ENCODE assay signal across 30 mouse cellular contexts in genomic region chr7:78592948-78593347, GRCm38 (mm10).
"Had no signal": no experiment of that assay in that cellular context is flagged by ENCODE, and none has a peak within 500 bp of the region (broad histone marks: within the 10 kb centered on the region; RNA-seq: fewer than 3 reads in every experiment).

No protein-coding gene starts in this region.

- H3K9me3 ChIP-seq: limb, embryonic 10.5 days; limb, embryonic 12.5 days; limb, embryonic 13.5 days; limb, embryonic 15.5 days; liver, embryonic 12.5 days; liver, embryonic 13.5 days; liver, embryonic 15.5 days; lung, embryonic 15.5 days; megakaryocyte, embryonic 14.5 days; midbrain, embryonic 10.5 days; midbrain, embryonic 12.5 days; midbrain, embryonic 13.5 days; midbrain, embryonic 15.5 days; neural tube, embryonic 12.5 days had no signal

- ATAC-seq: liver, embryonic 12.5 days; lung, postnatal 0 days; midbrain, embryonic 13.5 days; midbrain, embryonic 15.5 days had no signal

- H3K36me3 ChIP-seq: limb, embryonic 10.5 days; limb, embryonic 12.5 days; limb, embryonic 13.5 days; limb, embryonic 15.5 days; liver, embryonic 12.5 days; liver, embryonic 13.5 days; liver, embryonic 15.5 days; lung, embryonic 15.5 days; midbrain, embryonic 10.5 days; midbrain, embryonic 12.5 days; midbrain, embryonic 13.5 days; midbrain, embryonic 15.5 days; neural tube, embryonic 12.5 days had no signal

- H3K9ac ChIP-seq: limb, embryonic 12.5 days; limb, embryonic 13.5 days; limb, embryonic 15.5 days; liver, embryonic 12.5 days; liver, embryonic 13.5 days; liver, embryonic 14.5 days; liver, embryonic 15.5 days; lung, embryonic 14.5 days; lung, embryonic 15.5 days; midbrain, embryonic 12.5 days; midbrain, embryonic 13.5 days; midbrain, embryonic 15.5 days; neural tube, embryonic 12.5 days had no signal

- H3K4me2 ChIP-seq: limb, embryonic 12.5 days; limb, embryonic 13.5 days; limb, embryonic 15.5 days; liver, embryonic 11.5 days; liver, embryonic 12.5 days; liver, embryonic 13.5 days; liver, embryonic 15.5 days; lung, embryonic 14.5 days; lung, embryonic 15.5 days; midbrain, embryonic 12.5 days; midbrain, embryonic 13.5 days; midbrain, embryonic 15.5 days; neural tube, embryonic 12.5 days had no signal

- DNase-seq: left cerebral cortex, postnatal 4 days; liver; liver, embryonic 13.5 days; lung, adult 18-20 months; lung, adult 2 months; lung, embryonic 14.5 days; lung, postnatal 10 days; lung, postnatal 14 days; lung, postnatal 36 days; lung, postnatal 4 days; midbrain, embryonic 14.5 days had no signal

- H3K27ac ChIP-seq: left cerebral cortex, adult 2 months; limb, embryonic 10.5 days; limb, embryonic 12.5 days; limb, embryonic 13.5 days; limb, embryonic 15.5 days; liver, embryonic 12.5 days; liver, embryonic 13.5 days; liver, embryonic 14.5 days; liver, embryonic 15.5 days; lung, embryonic 15.5 days; macrophage; midbrain, embryonic 10.5 days; midbrain, embryonic 12.5 days; midbrain, embryonic 13.5 days; midbrain, embryonic 15.5 days; neural tube, embryonic 12.5 days had no signal

- H3K4me1 ChIP-seq: limb, embryonic 13.5 days; limb, embryonic 15.5 days; liver, embryonic 12.5 days; liver, embryonic 13.5 days; liver, embryonic 15.5 days; lung, embryonic 15.5 days had no signal

- H3K4me3 ChIP-seq: left cerebral cortex, adult 2 months; limb, embryonic 10.5 days; limb, embryonic 12.5 days; limb, embryonic 13.5 days; limb, embryonic 15.5 days; liver, embryonic 12.5 days; liver, embryonic 13.5 days; liver, embryonic 15.5 days; lung, embryonic 15.5 days; megakaryocyte, embryonic 14.5 days; midbrain, embryonic 10.5 days; midbrain, embryonic 12.5 days; midbrain, embryonic 13.5 days; midbrain, embryonic 15.5 days; myocyte; neural tube, embryonic 12.5 days had no signal

- H3K27me3 ChIP-seq: midbrain, embryonic 15.5 days had no signal
